Comparison of ENCODE assay signal across 18 mouse cellular contexts in genomic region chr5:149378566-149378965, GRCm38 (mm10). TPM values are rescaled to one million over a fixed set of nuclear protein-coding genes. Genes with fewer than 3 reads are reported as not detected.
A peak's percentile ranks its signal among the peaks of the same experiment; 100 is the strongest.
DNase-seq lines count a peak whose midpoint lies in the region; ATAC-seq lines count a peak whose summit lies in the region.
"Had no signal": no experiment of that assay in that cellular context is flagged by ENCODE, and none has a peak within 500 bp of the region (broad histone marks: within the 10 kb centered on the region; RNA-seq: fewer than 3 reads in every experiment).

No protein-coding gene starts in this region.

- H3K27ac ChIP-seq in forebrain, embryonic 13.5 days: peak overlapping the region; percentile 86
- no peak overlapping the region for H3K27ac ChIP-seq in forebrain, embryonic 16.5 days (ENCODE audit: low read length)
- H3K27ac ChIP-seq in lung, embryonic 15.5 days: 0 out of 2 replicates have a peak overlapping the region, but pooled peaks have one; percentile 12
- H3K27ac ChIP-seq: embryonic facial prominence, embryonic 13.5 days; kidney, postnatal 0 days; limb, embryonic 13.5 days; liver, embryonic 14.5 days had no signal

- H3K4me1 ChIP-seq in forebrain, embryonic 13.5 days: peaks cover 59% of the 10 kb centered on the region
- H3K4me1 ChIP-seq in forebrain, embryonic 16.5 days (replicated peaks; ENCODE audit: control insufficient read depth, insufficient read depth, low read length): peaks cover 40% of the 10 kb centered on the region
- H3K4me1 ChIP-seq in lung, embryonic 15.5 days: peaks cover 60% of the 10 kb centered on the region

- H3K27me3 ChIP-seq in forebrain, embryonic 13.5 days: no peaks in the 10 kb centered on the region
- H3K27me3 ChIP-seq in forebrain, embryonic 16.5 days (replicated peaks; ENCODE audit: control insufficient read depth, insufficient read depth, low read length): no peaks in the 10 kb centered on the region
- no peaks in the 10 kb centered on the region for H3K27me3 ChIP-seq in lung, embryonic 15.5 days
- H3K27me3 ChIP-seq: embryonic facial prominence, embryonic 13.5 days; limb, embryonic 13.5 days; Patski had no signal

- no peak for DNase-seq in lung, postnatal 36 days
- DNase-seq in thymus, postnatal 25 days: peak; percentile 48
- no peak for DNase-seq in thymus, postnatal 10 days (ENCODE audit: low spot score in 2 of 2)
- DNase-seq: adrenal gland, postnatal 10 days; cerebellum, postnatal 10 days; kidney, adult 18-20 months had no signal

- H3K4me2 ChIP-seq in forebrain, embryonic 13.5 days: no peak overlapping the region
- H3K4me2 ChIP-seq in forebrain, embryonic 16.5 days (ENCODE audit: low read length): no peak overlapping the region
- H3K4me2 ChIP-seq in lung, embryonic 15.5 days: no peak overlapping the region
- H3K4me2 ChIP-seq: embryonic facial prominence, embryonic 13.5 days; limb, embryonic 13.5 days had no signal

- H3K4me3 ChIP-seq in forebrain, embryonic 13.5 days: no peak overlapping the region
- H3K4me3 ChIP-seq in forebrain, embryonic 16.5 days (replicated peaks; ENCODE audit: low read length): no peak overlapping the region
- H3K4me3 ChIP-seq in lung, embryonic 15.5 days: no peak overlapping the region
- H3K4me3 ChIP-seq: embryonic facial prominence, embryonic 13.5 days; limb, embryonic 13.5 days had no signal

- H3K9me3 ChIP-seq in forebrain, embryonic 13.5 days (replicated peaks): no peaks in the 10 kb centered on the region
- peaks cover 3% of the 10 kb centered on the region; the same call in 1 of the 2 replicates for H3K9me3 ChIP-seq in forebrain, embryonic 16.5 days (ENCODE audit: control insufficient read depth, low read length)
- no peaks in the 10 kb centered on the region for H3K9me3 ChIP-seq in lung, embryonic 15.5 days
- H3K9me3 ChIP-seq: embryonic facial prominence, embryonic 13.5 days; limb, embryonic 13.5 days had no signal

- H3K9ac ChIP-seq in forebrain, embryonic 13.5 days: no peak overlapping the region
- H3K9ac ChIP-seq in forebrain, embryonic 16.5 days (replicated peaks; ENCODE audit: low read depth, low read length): no peak overlapping the region
- no peak overlapping the region for H3K9ac ChIP-seq in lung, embryonic 15.5 days
- H3K9ac ChIP-seq: embryonic facial prominence, embryonic 13.5 days; limb, embryonic 13.5 days; liver, embryonic 14.5 days had no signal

- no peak for ATAC-seq in forebrain, embryonic 13.5 days
- ATAC-seq in forebrain, embryonic 16.5 days: no peak
- no peak for ATAC-seq in lung, embryonic 15.5 days (ENCODE audit: borderline replicate concordance, extremely low read depth, low FRiP score, low TSS enrichment)
- no peak for ATAC-seq in inflammation-experienced regulatory T-cells, adult 6 months
- no peak for ATAC-seq in activated CD4-positive, CD25-positive, alpha-beta regulatory T cell, adult 4 months
- ATAC-seq: CD4-positive, CD25-positive, alpha-beta regulatory T cell, adult 4 months; lung, postnatal 0 days; Patski had no signal

- H3K36me3 ChIP-seq in forebrain, embryonic 13.5 days (ENCODE audit: poor library complexity, severe bottlenecking): no peaks in the 10 kb centered on the region
- no peaks in the 10 kb centered on the region for H3K36me3 ChIP-seq in forebrain, embryonic 16.5 days (ENCODE audit: control insufficient read depth, insufficient read depth)
- no peaks in the 10 kb centered on the region for H3K36me3 ChIP-seq in lung, embryonic 15.5 days
- H3K36me3 ChIP-seq: embryonic facial prominence, embryonic 13.5 days; limb, embryonic 13.5 days had no signal

- WGBS in forebrain, embryonic 13.5 days: 78% methylated on average over 7 of the region's 7 CpGs
- WGBS in forebrain, embryonic 16.5 days: 79% methylated on average over 7 of the region's 7 CpGs
- WGBS in lung, embryonic 15.5 days: 79% methylated on average over 7 of the region's 7 CpGs

RNA-seq across cellular contexts. Expression of gene Medag, which starts 33.0 kb away (rescaled TPM):
- polyA plus RNA-seq in forebrain, embryonic 13.5 days (2015; fragmentation: Nextera tagmentation; extraction: Ambion mirVana): 1.1 and 1.2 TPM in 2 replicates
- 1.3 and 1.7 TPM in 2 replicates for polyA plus RNA-seq in forebrain, embryonic 16.5 days (2015; fragmentation: Nextera tagmentation; extraction: Ambion mirVana)
- polyA plus RNA-seq in lung, embryonic 15.5 days (2015; fragmentation: Nextera tagmentation; extraction: Ambion mirVana): 0.92 and 1.5 TPM in 2 replicates
- polyA plus RNA-seq in inflammation-experienced regulatory T-cells, adult 6 months (2017; shearing (Covaris generic)): 1 to 10 TPM in 1 of 3 experiments, under 1 TPM in 1, not detected in 1; 0.49 to 1.6 TPM
- polyA plus RNA-seq in activated CD4-positive, CD25-positive, alpha-beta regulatory T cell, adult 4 months (2017; shearing (Covaris generic)): 1 to 10 TPM; 1.2 to 1.6 TPM
